Mouse (Mus musculus) ES-Bruce4 (cell line): Measurements from ENCODE around the gene Dnmbp.

ENCODE experiments used
- CTCF ChIP-seq: IDR thresholded peaks from one replicate; pipeline ENCODE4 v1.8.1; 2011; ENCODE audit warnings: low read depth, low read length
- EP300 ChIP-seq: IDR thresholded peaks from 2 replicates; pipeline ENCODE4 v1.6.1; 2011; ENCODE audit warnings: low read depth, low read length; ENCODE audit not compliant: insufficient read depth
- POLR2A ChIP-seq: IDR thresholded peaks from one replicate; pipeline ENCODE4 v1.8.1; 2011; ENCODE audit warnings: low read length; ENCODE audit not compliant: insufficient read depth

DNA sequence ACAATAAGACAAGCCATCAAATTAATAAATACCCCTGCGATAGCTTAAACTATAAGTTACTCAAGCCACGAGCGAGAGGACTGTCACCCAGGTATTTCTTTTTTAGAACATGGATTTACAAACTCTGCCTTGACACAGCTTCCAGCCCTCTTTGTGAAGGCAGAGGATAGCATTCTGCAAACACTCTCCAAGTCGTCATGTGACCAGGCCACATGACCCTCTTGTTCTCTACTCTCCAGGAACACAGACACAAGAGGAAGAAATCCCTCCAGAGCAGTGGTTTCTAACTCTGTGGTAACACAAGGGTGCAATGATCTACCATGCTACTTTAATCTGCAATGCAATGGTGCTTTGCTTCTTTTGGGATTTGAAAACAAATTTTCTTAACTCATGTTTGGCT is 69.6 kb downstream of the Dnmbp start:
- no peak for TF ChIP-seq CTCF
- no peak for TF ChIP-seq POLR2A
- no peak for TF ChIP-seq EP300
